Comparison of ENCODE assay signal across 8 mouse cellular contexts in genomic region chr17:46143578-46144423, GRCm38 (mm10). TPM values are rescaled to one million over a fixed set of nuclear protein-coding genes. Genes with fewer than 3 reads are reported as not detected.
DNase-seq lines count a peak whose midpoint lies in the region; ATAC-seq lines count a peak whose summit lies in the region.

Gene Rsph9, minus strand, starts transcription at chr17:46144216.

- H3K4me1 ChIP-seq in megakaryocyte, embryonic 14.5 days: peaks cover 90% of the 10 kb centered on the region

- intact Hi-C loops in left cerebral cortex, postnatal 10 days (cut with DNase I): no loop called here

- no peaks in the 10 kb centered on the region for H3K27me3 ChIP-seq in megakaryocyte, embryonic 14.5 days (replicated peaks)

- ATAC-seq in inflammation-experienced regulatory T-cells, adult 6 months: peak; percentile 99

- peaks cover 63% of the 10 kb centered on the region for H3K36me3 ChIP-seq in megakaryocyte, embryonic 14.5 days (replicated peaks; ENCODE audit: low read length)

- no peaks in the 10 kb centered on the region for H3K9me3 ChIP-seq in megakaryocyte, embryonic 14.5 days

- peak within 1 kb of the TSS; percentile 90 for H3K4me3 ChIP-seq in megakaryocyte, embryonic 14.5 days (replicated peaks)

- DNase-seq in Muller cell, postnatal 12 days (ENCODE audit: inconsistent ontology term): peak; percentile 90
- peak; percentile 66 for DNase-seq in embryo, embryonic 11.5 days (ENCODE audit: low read depth, low spot score)
- peak; percentile 74 for DNase-seq in gastrocnemius, postnatal 25 days
- peak; percentile 82 to 91 for DNase-seq in left cerebral cortex, postnatal 10 days (ENCODE audit: extremely low spot score in 1 of 2, low spot score in 2 of 2)
- peak; percentile 84 for DNase-seq in right cerebral cortex, postnatal 25 days
- DNase-seq in urinary bladder, postnatal 36 days (ENCODE audit: low spot score in 2 of 2): peak; percentile 87 to 89

RNA-seq across cellular contexts. Expression of gene Rsph9, which starts in this region (rescaled TPM):
- total RNA-seq in gastrocnemius, postnatal 25 days (2021): under 1 TPM; 0.29 to 0.38 TPM
- 1 to 10 TPM in 2 of 3 experiments, under 1 TPM in 1; 0.94 to 2.3 (median 1.3) TPM for polyA plus RNA-seq in inflammation-experienced regulatory T-cells, adult 6 months (2017; shearing (Covaris generic))
- 10 to 100 TPM; 33.0 to 34.8 TPM for total RNA-seq in left cerebral cortex, postnatal 10 days (2021)
- not detected in 2 replicates for polyA plus RNA-seq in megakaryocyte, embryonic 14.5 days (2012; ENCODE audit: insufficient read depth, low replicate concordance)

Comparison
In these comparisons a context has a peak if more than half of its experiments do, and no peak if none do; other contexts are left out.
1. Peak in every context shown above with its lines: DNase-seq, ATAC-seq and H3K4me3 ChIP-seq.
2. RNA of gene Rsph9 (total RNA-seq): 33.0 to 34.8 TPM in left cerebral cortex, postnatal 10 days; 0.29 to 0.38 TPM in gastrocnemius, postnatal 25 days; every median in the first group is over 10 times any median in the second.
3. Peak in DNase-seq in gastrocnemius, postnatal 25 days; RNA of the gene not detected or under 1 TPM.